Mouse (Mus musculus): ENCODE data around the gene Rhno1. TPM values are rescaled to one million over a fixed set of nuclear protein-coding genes. Genes with fewer than 3 reads are reported as not detected.

Rhno1 gene
- 120 and 126 TPM in 2 replicates for polyA plus RNA-seq (2014; fragmentation: Nextera tagmentation; extraction: Ambion mirVana)

DNA sequence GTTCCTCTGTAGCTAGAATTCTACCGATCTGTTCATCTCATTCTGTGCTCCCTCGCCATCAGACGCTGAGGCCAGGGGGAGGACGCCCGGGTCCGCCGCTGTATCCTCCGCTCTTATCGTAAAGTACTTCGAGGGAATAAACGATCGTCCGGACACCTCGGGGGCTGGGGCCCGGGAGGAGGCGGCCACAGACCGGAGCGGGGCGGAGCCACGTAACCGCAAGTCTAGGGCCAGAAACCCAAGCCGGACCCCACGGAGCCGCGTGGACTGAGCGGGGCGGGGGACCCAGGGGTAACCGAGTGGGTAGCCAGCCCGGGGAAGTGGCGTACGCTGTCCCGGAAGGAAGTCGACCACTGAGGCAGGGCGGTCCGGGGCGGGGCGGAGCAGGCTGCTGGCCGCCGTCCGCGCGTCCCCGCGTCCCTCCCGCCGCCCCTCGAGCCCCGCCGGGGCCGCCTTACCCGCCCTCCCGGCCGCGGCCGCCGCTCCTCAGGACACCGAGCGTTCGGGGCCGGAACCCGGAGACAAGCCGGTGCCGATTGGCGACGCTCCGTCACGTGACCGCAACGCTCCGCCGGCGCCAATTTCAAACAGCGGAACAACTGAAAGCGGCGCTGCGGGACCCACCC, at the start of gene Rhno1, which contains the start of gene Foxm1:
Gene Rhno1 (minus strand): TSS at position 531 of the 626 bp plus-strand sequence.
Gene Foxm1 (plus strand): TSS at position 587 of the 626 bp plus-strand sequence.
- H3K27ac ChIP-seq (ENCODE audit: low read depth, low read length): peak within 1 kb of the TSS; percentile 95
- H3K4me2 ChIP-seq: peak within 1 kb of the TSS; percentile 64
- ATAC-seq (replicated peaks; ENCODE audit: low FRiP score) (peak; percentile 86), DNase-seq (ENCODE audit: low spot score) (peak; percentile 86)
- peak within 1 kb of the TSS; percentile 97 for H3K4me3 ChIP-seq (ENCODE audit: low read depth, low read length)
- no peaks in the 10 kb centered on the region for H3K9me3 ChIP-seq (ENCODE audit: control insufficient read depth, low read length)
- peak within 1 kb of the TSS; percentile 93 for H3K9ac ChIP-seq (ENCODE audit: low read depth, low read length)
- under 1% methylated on average over 59 of the region's 76 CpGs for WGBS
- no peaks in the 10 kb centered on the region for H3K27me3 ChIP-seq (replicated peaks; ENCODE audit: control insufficient read depth, insufficient read depth, low read length)
- H3K4me1 ChIP-seq (replicated peaks; ENCODE audit: control insufficient read depth, insufficient read depth, low read length): peaks cover 10% of the 10 kb centered on the region
- peaks cover 28% of the 10 kb centered on the region for H3K36me3 ChIP-seq (ENCODE audit: control insufficient read depth, insufficient read depth, low read length)

DNA sequence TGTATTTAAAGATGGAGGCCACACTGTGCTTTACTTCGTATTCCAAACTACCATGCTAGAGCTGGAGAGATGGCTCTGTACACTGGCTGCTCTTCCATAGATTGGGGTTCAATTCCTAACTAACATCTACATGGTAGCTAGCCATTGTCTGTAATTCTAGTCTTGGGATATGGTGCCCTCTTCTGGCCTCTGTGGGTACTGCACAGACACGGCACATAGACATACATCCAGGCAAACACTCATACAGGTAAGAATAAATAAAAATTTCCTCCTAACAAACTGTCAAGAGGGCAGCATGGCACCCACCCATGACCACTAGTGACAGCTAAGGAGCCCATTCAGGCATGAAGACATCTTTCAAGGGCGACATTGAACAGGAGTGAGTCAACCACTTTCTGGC, 48.4 kb upstream of the Rhno1 start:
- H3K9me3 ChIP-seq (ENCODE audit: control insufficient read depth, low read length): no peaks in the 10 kb centered on the region
- H3K27me3 ChIP-seq (replicated peaks; ENCODE audit: control insufficient read depth, insufficient read depth, low read length): no peaks in the 10 kb centered on the region
- H3K27ac ChIP-seq (ENCODE audit: low read depth, low read length): no peak overlapping the region
- no peak overlapping the region for H3K4me3 ChIP-seq (ENCODE audit: low read depth, low read length)
- ATAC-seq (replicated peaks; ENCODE audit: low FRiP score) (peak; percentile 62), DNase-seq (ENCODE audit: low spot score) (peak; percentile 73)
- no peak overlapping the region for H3K4me2 ChIP-seq
- 18% methylated on average over 3 of the region's 3 CpGs for WGBS
- H3K4me1 ChIP-seq (replicated peaks; ENCODE audit: control insufficient read depth, insufficient read depth, low read length): no peaks in the 10 kb centered on the region
- no peak overlapping the region for H3K9ac ChIP-seq (ENCODE audit: low read depth, low read length)
- peaks cover 34% of the 10 kb centered on the region for H3K36me3 ChIP-seq (ENCODE audit: control insufficient read depth, insufficient read depth, low read length)

DNA sequence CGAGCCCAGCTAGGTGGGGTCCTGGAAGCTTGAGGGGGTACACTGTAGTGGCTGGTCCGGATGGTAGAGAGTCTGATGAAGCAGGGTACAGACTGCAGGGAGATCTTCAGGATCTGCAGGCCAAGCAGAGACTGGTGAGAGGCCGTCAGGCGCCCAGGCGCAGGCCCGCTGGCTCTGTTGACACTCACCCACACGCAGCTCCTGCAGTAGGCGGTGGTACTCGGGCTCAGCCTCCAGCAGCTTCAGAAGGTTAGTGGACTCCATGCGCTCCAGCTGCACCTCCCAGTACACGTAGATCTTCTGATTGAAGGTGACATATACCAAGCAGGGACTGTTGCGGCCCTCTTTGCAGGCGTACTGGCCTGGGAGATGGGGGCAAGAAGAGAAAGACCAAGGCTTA, 47.6 kb upstream of the Rhno1 start:
- no peaks in the 10 kb centered on the region for H3K4me1 ChIP-seq (replicated peaks; ENCODE audit: control insufficient read depth, insufficient read depth, low read length)
- H3K36me3 ChIP-seq (ENCODE audit: control insufficient read depth, insufficient read depth, low read length): peaks cover 31% of the 10 kb centered on the region
- H3K4me3 ChIP-seq (ENCODE audit: low read depth, low read length): no peak overlapping the region
- WGBS: 92% methylated on average over 13 of the region's 13 CpGs
- H3K9ac ChIP-seq (ENCODE audit: low read depth, low read length): no peak overlapping the region
- no peak overlapping the region for H3K27ac ChIP-seq (ENCODE audit: low read depth, low read length)
- H3K27me3 ChIP-seq (replicated peaks; ENCODE audit: control insufficient read depth, insufficient read depth, low read length): no peaks in the 10 kb centered on the region
- no peak overlapping the region for H3K4me2 ChIP-seq
- no peak for DNase-seq (ENCODE audit: low spot score)
- no peaks in the 10 kb centered on the region for H3K9me3 ChIP-seq (ENCODE audit: control insufficient read depth, low read length)
- ATAC-seq (replicated peaks; ENCODE audit: low FRiP score): no peak

GRCm38 (mm10) chr6:128408544-128409125, 45.9 kb upstream of the Rhno1 start:
- no peak overlapping the region for H3K9ac ChIP-seq (ENCODE audit: low read depth, low read length)
- no peaks in the 10 kb centered on the region for H3K4me1 ChIP-seq (replicated peaks; ENCODE audit: control insufficient read depth, insufficient read depth, low read length)
- no peak for DNase-seq (ENCODE audit: low spot score)
- H3K36me3 ChIP-seq (ENCODE audit: control insufficient read depth, insufficient read depth, low read length): peaks cover 31% of the 10 kb centered on the region
- ATAC-seq (replicated peaks; ENCODE audit: low FRiP score): no peak
- 87% methylated on average over 7 of the region's 7 CpGs for WGBS
- no peaks in the 10 kb centered on the region for H3K27me3 ChIP-seq (replicated peaks; ENCODE audit: control insufficient read depth, insufficient read depth, low read length)
- H3K4me2 ChIP-seq: no peak overlapping the region
- no peak overlapping the region for H3K27ac ChIP-seq (ENCODE audit: low read depth, low read length)
- no peak overlapping the region for H3K4me3 ChIP-seq (ENCODE audit: low read depth, low read length)
- H3K9me3 ChIP-seq (ENCODE audit: control insufficient read depth, low read length): no peaks in the 10 kb centered on the region

DNA sequence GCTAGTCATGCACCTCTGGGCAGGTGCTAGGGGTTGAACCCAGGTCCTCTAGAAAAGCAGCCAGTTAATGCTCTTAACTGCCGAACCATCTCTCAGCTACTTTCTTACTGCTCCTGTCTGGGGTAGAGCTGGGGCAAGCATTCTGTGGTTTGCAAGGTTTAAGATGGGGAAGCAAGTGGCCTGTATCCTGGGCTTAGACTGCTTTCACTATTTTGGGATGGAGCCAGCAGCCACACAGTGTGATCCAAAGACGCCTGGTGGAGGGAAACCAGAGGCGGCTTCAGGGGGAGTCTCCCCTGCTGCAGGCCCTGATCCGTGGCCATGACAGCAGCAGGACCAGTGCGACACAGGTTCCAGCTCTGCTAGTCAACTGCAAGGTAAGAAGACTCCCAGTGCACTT, 42.0 kb upstream of the Rhno1 start:
- no peaks in the 10 kb centered on the region for H3K9me3 ChIP-seq (ENCODE audit: control insufficient read depth, low read length)
- ATAC-seq (replicated peaks; ENCODE audit: low FRiP score) (no peak), DNase-seq (ENCODE audit: low spot score) (no peak)
- H3K27ac ChIP-seq (ENCODE audit: low read depth, low read length): no peak overlapping the region
- no peak overlapping the region for H3K9ac ChIP-seq (ENCODE audit: low read depth, low read length)
- no peaks in the 10 kb centered on the region for H3K27me3 ChIP-seq (replicated peaks; ENCODE audit: control insufficient read depth, insufficient read depth, low read length)
- 73% methylated on average over 5 of the region's 5 CpGs for WGBS
- no peak overlapping the region for H3K4me2 ChIP-seq
- H3K36me3 ChIP-seq (ENCODE audit: control insufficient read depth, insufficient read depth, low read length): peaks cover 7% of the 10 kb centered on the region
- no peaks in the 10 kb centered on the region for H3K4me1 ChIP-seq (replicated peaks; ENCODE audit: control insufficient read depth, insufficient read depth, low read length)
- H3K4me3 ChIP-seq (ENCODE audit: low read depth, low read length): no peak overlapping the region

- no peak overlapping the region for H3K9ac ChIP-seq (ENCODE audit: low read depth, low read length)
Observed at GRCm38 (mm10) chr6:128399421-128400185, 36.9 kb upstream of the Rhno1 start.

DNA sequence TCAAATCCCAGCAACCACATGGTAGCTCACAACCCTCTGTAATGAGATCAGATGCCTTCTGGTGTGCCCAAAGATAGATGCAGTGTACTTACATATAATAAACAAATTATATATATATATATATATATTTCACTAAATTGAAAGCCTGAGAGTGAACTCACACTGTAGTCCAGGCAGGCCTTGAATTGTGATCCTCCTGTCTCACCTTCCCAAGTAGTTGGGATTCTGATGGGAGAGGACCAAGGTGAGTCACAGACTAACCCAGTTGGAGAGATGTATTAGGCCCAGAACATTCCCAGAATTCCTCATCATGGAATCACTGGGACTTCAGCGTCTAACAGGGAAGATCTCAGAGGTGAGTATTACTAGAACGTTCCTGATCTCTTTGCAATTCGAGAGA, 36.3 kb upstream of the Rhno1 start, which contains the start of gene Nrip2:
Gene Nrip2 (plus strand): TSS at position 301 of the 400 bp plus-strand sequence.
- H3K36me3 ChIP-seq (ENCODE audit: control insufficient read depth, insufficient read depth, low read length): no peaks in the 10 kb centered on the region
- H3K9me3 ChIP-seq (ENCODE audit: control insufficient read depth, low read length): no peaks in the 10 kb centered on the region
- H3K9ac ChIP-seq (ENCODE audit: low read depth, low read length): no peak within 1 kb of the TSS
- H3K27me3 ChIP-seq (replicated peaks; ENCODE audit: control insufficient read depth, insufficient read depth, low read length): no peaks in the 10 kb centered on the region
- peak within 1 kb of the TSS; percentile 36 for H3K4me2 ChIP-seq
- WGBS: 72% methylated on average over 3 of the region's 3 CpGs
- no peak within 1 kb of the TSS for H3K4me3 ChIP-seq (ENCODE audit: low read depth, low read length)
- H3K27ac ChIP-seq (ENCODE audit: low read depth, low read length): peak within 1 kb of the TSS; percentile 11; the same call in 1 of the 2 replicates
- no peaks in the 10 kb centered on the region for H3K4me1 ChIP-seq (replicated peaks; ENCODE audit: control insufficient read depth, insufficient read depth, low read length)
- ATAC-seq (replicated peaks; ENCODE audit: low FRiP score) (no peak), DNase-seq (ENCODE audit: low spot score) (no peak)

More at GRCm38 (mm10) chr6:128399421-128400185, 36.9 kb upstream of the Rhno1 start:
- peak overlapping the region; percentile 36 for H3K4me2 ChIP-seq
- H3K9me3 ChIP-seq (ENCODE audit: control insufficient read depth, low read length): no peaks in the 10 kb centered on the region
- no peak overlapping the region for H3K27ac ChIP-seq (ENCODE audit: low read depth, low read length)
- 64% methylated on average over 21 of the region's 21 CpGs for WGBS
- DNase-seq (ENCODE audit: low spot score): peak; percentile 39
- no peaks in the 10 kb centered on the region for H3K4me1 ChIP-seq (replicated peaks; ENCODE audit: control insufficient read depth, insufficient read depth, low read length)
- no peak overlapping the region for H3K4me3 ChIP-seq (ENCODE audit: low read depth, low read length)
- H3K27me3 ChIP-seq (replicated peaks; ENCODE audit: control insufficient read depth, insufficient read depth, low read length): no peaks in the 10 kb centered on the region
- peak; percentile 32; the same call in 1 of the 2 replicates for ATAC-seq (replicated peaks; ENCODE audit: low FRiP score)
- no peaks in the 10 kb centered on the region for H3K36me3 ChIP-seq (ENCODE audit: control insufficient read depth, insufficient read depth, low read length)

GRCm38 (mm10) chr6:128397574-128398261, 35.0 kb upstream of the Rhno1 start:
- Histone ChIP-seq H3K4me2 (peak overlapping the region; percentile 17; the same call in 1 of the 2 replicates), H3K9ac (ENCODE audit: low read depth, low read length) (no peak overlapping the region), H3K36me3 (ENCODE audit: control insufficient read depth, insufficient read depth, low read length) (no peaks in the 10 kb centered on the region), H3K4me3 (ENCODE audit: low read depth, low read length) (no peak overlapping the region), H3K27ac (ENCODE audit: low read depth, low read length) (peak overlapping the region; percentile 11), H3K9me3 (ENCODE audit: control insufficient read depth, low read length) (no peaks in the 10 kb centered on the region), H3K27me3 (replicated peaks; ENCODE audit: control insufficient read depth, insufficient read depth, low read length) (no peaks in the 10 kb centered on the region), H3K4me1 (replicated peaks; ENCODE audit: control insufficient read depth, insufficient read depth, low read length) (no peaks in the 10 kb centered on the region)
- no peak for DNase-seq (ENCODE audit: low spot score)
- 62% methylated on average over 7 of the region's 7 CpGs for WGBS
- ATAC-seq (replicated peaks; ENCODE audit: low FRiP score): peak; percentile 52

Measured in liver, embryonic 11.5 days (tissue).